Mouse (Mus musculus) small intestine, adult 2 months (tissue): Measurements from ENCODE around the gene Esrrg. TPM values are rescaled to one million over a fixed set of nuclear protein-coding genes. Genes with fewer than 3 reads are reported as not detected.

Experiments
- H3K27ac ChIP-seq: fragments of 200-500 bp; 2 replicates; pipeline ENCODE4 v1.5.1; 2012; ENCODE audit warnings: low read depth, low read length, control low read depth, inconsistent platforms; ENCODE audit not compliant: insufficient read depth
- H3K27me3 ChIP-seq: fragments of 200-500 bp; 2 replicates; pipeline ENCODE4 v1.6.1; 2012; ENCODE audit warnings: mild to moderate bottlenecking, moderate library complexity, low read length, inconsistent platforms; ENCODE audit not compliant: control insufficient read depth, insufficient read depth
- H3K36me3 ChIP-seq: fragments of 200-500 bp; 2 replicates; pipeline ENCODE4 v1.6.1; 2012; ENCODE audit warnings: mild to moderate bottlenecking, low read length, control low read depth, inconsistent platforms; ENCODE audit not compliant: control insufficient read depth, insufficient read depth
- H3K4me1 ChIP-seq: fragments of 200-500 bp; 2 replicates; pipeline ENCODE4 v1.6.1; 2012; ENCODE audit warnings: low read length, inconsistent platforms, mixed read lengths; ENCODE audit not compliant: control insufficient read depth, insufficient read depth, insufficient read length
- H3K4me3 ChIP-seq: fragments of 200-500 bp; 2 replicates; pipeline ENCODE4 v1.5.1; 2012; ENCODE audit warnings: low read depth, mild to moderate bottlenecking, control low read depth, inconsistent platforms, low read length, moderate library complexity
- CTCF ChIP-seq: fragments of 200-500 bp; IDR thresholded peaks from 2 replicates; pipeline ENCODE4 v1.5.1; 2012; ENCODE audit warnings: low read depth, mild to moderate bottlenecking, control low read depth, inconsistent platforms, low read length, moderate library complexity, mixed read lengths; ENCODE audit not compliant: insufficient replicate concordance, insufficient read length; ENCODE audit errors: extremely low read depth
- POLR2A ChIP-seq: fragments of 200-500 bp; IDR thresholded peaks from 2 replicates; pipeline ENCODE4 v1.6.1; 2012; ENCODE audit warnings: low read depth, mild to moderate bottlenecking, control low read depth, inconsistent platforms, low read length, moderate library complexity
- WGBS: fragments of 180-500 bp; shearing (Covaris S2); methylation state at CpG from one replicate; pipeline ENCODE4 v1.1.7; 2018; 5-methylcytosine and 5-hydroxymethylcytosine counted together
- polyA plus RNA-seq: library from polyadenylated mRNA; depleted of rRNA; stranded (reverse); fragments of >200 nt; gene quantifications from 2 replicates; pipeline ENCODE4 v1.2.3, GENCODE M21; 2012

The Esrrg gene
- polyA plus RNA-seq, 1 experiment: 0.72 TPM

- H3K27ac ChIP-seq: no peak overlapping the region
- 79% methylated on average over 6 of the region's 6 CpGs for WGBS
- no peaks in the 10 kb centered on the region for H3K27me3 ChIP-seq
- no peaks in the 10 kb centered on the region for H3K36me3 ChIP-seq
- H3K4me3 ChIP-seq: no peak overlapping the region
- no peak for TF ChIP-seq CTCF
- TF ChIP-seq POLR2A: no peak
- H3K4me1 ChIP-seq: no peaks in the 10 kb centered on the region
These were observed 555.7 kb downstream of the Esrrg start for GRCm38 (mm10) chr1:188164251-188164650.

GRCm38 (mm10) chr1:188173859-188174258, 565.3 kb downstream of the Esrrg start:
- WGBS: 34% methylated on average over 1 of the region's 1 CpGs

DNA sequence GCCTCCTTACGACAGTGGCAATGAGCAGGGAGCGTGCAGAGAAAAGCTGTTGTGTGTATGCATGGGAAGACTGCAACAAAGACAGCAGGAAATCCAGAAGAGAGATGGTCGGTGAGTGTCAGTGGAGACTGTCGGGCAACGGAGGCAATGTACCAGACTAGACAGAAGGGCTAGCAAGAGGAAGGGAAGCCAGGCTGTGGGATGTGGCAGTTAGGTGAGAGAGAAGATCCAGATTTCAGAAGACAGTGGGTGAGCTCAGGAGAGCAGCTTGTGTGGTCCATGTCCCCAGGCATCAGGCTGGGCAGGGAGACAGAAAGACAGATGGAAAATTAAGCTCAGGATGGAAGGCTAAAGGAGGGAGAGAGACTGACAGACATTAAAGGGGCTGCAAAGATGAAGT, 574.4 kb downstream of the Esrrg start:
- no peaks in the 10 kb centered on the region for H3K36me3 ChIP-seq
- no peaks in the 10 kb centered on the region for H3K4me1 ChIP-seq
- no peaks in the 10 kb centered on the region for H3K27me3 ChIP-seq
- TF ChIP-seq CTCF (no peak), POLR2A (no peak)
- no peak overlapping the region for H3K4me3 ChIP-seq
- no peak overlapping the region for H3K27ac ChIP-seq
- 92% methylated on average over 5 of the region's 5 CpGs for WGBS

More at GRCm38 (mm10) chr1:188173859-188174258, 565.3 kb downstream of the Esrrg start:
- Histone ChIP-seq H3K27me3 (no peaks in the 10 kb centered on the region), H3K4me1 (no peaks in the 10 kb centered on the region), H3K36me3 (no peaks in the 10 kb centered on the region), H3K4me3 (no peak overlapping the region), H3K27ac (no peak overlapping the region)
- TF ChIP-seq POLR2A (no peak), CTCF (no peak)

GRCm38 (mm10) chr1:188186440-188187117, 578.0 kb downstream of the Esrrg start:
- WGBS: 81% methylated on average over 17 of the region's 17 CpGs

DNA sequence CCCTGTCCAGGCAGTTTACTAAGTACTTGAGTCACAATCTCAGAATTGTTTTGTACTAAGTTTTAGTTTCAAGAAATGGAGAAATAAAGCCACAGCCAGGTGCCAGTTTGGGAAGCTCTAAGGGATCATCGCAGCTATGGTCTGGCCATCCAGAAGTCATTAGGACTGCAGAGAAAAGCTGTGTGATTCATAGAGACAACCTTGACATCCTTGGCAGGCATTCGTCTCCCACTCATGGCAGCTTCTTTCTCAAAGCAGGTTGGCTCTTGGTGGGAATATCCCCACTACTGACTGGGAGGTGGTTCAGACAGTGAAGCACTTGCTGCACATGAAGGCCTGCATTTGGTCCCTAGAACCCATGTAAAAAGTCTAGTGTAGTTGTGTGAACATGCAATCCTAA, 584.4 kb downstream of the Esrrg start:
- no peaks in the 10 kb centered on the region for H3K4me1 ChIP-seq
- H3K27me3 ChIP-seq: no peaks in the 10 kb centered on the region
- H3K27ac ChIP-seq: no peak overlapping the region
- H3K36me3 ChIP-seq: no peaks in the 10 kb centered on the region
- TF ChIP-seq CTCF (no peak), POLR2A (no peak)
- WGBS: 92% methylated on average over 2 of the region's 2 CpGs
- no peak overlapping the region for H3K4me3 ChIP-seq

More at GRCm38 (mm10) chr1:188186440-188187117, 578.0 kb downstream of the Esrrg start:
- Histone ChIP-seq H3K27me3 (no peaks in the 10 kb centered on the region), H3K4me1 (no peaks in the 10 kb centered on the region), H3K4me3 (no peak overlapping the region), H3K36me3 (no peaks in the 10 kb centered on the region), H3K27ac (no peak overlapping the region)
- TF ChIP-seq POLR2A (no peak), CTCF (no peak)

- Histone ChIP-seq H3K27ac (no peak overlapping the region), H3K4me3 (no peak overlapping the region), H3K4me1 (no peaks in the 10 kb centered on the region), H3K36me3 (0 out of 2 replicates have a peak, but pooled peaks cover 2% of the 10 kb centered on the region), H3K27me3 (no peaks in the 10 kb centered on the region)
- no peak for TF ChIP-seq POLR2A
- no peak for TF ChIP-seq CTCF
- WGBS: 81% methylated on average over 6 of the region's 6 CpGs
These were observed 598.8 kb downstream of the Esrrg start for GRCm38 (mm10) chr1:188207421-188207820.

DNA sequence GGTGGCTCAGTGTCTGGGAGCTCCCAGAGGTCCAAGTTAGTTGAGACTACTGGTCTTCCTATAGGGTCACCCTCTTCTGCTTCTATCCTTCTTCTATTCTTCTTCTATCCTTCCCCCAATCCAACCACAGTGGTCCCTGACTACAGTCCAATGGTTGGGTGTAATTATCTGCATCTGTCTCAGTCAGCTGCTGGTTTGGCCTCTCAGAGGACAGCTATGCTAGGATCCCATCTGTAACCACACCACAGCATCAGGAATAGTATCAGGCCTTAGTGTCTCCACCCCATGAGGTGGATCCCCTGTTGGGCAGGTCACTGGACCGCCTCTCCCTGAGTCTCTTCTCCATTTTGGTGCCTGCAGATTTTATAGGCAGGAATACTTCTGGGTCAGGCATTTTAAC, 600.4 kb downstream of the Esrrg start:
- 91% methylated on average over 1 of the region's 1 CpGs for WGBS
- Histone ChIP-seq H3K27me3 (no peaks in the 10 kb centered on the region), H3K4me3 (no peak overlapping the region), H3K27ac (no peak overlapping the region), H3K4me1 (no peaks in the 10 kb centered on the region), H3K36me3 (0 out of 2 replicates have a peak, but pooled peaks cover 2% of the 10 kb centered on the region)
- TF ChIP-seq POLR2A (no peak), CTCF (no peak)
